Mouse (Mus musculus) spleen, adult 12 weeks (tissue): ENCODE measurements around the gene Pak1ip1.
"Not testable (repeated sequence)": the region's sequence is repeated elsewhere in the genome, so short reads cannot be mapped to it uniquely, and the experiment has no call there.

Experiments used
- DNase-seq: peaks from one replicate; pipeline ENCODE4 v3.0.0; 2022; ENCODE audit warnings: low spot score

Gene Pak1ip1

GRCm38 (mm10) chr13:41000926-41001639, at the start of gene Pak1ip1:
TSS of gene Pak1ip1 (plus strand) at chr13:41001023.
- peak; percentile 92 for DNase-seq

- DNase-seq, result no peak
Observed at GRCm38 (mm10) chr13:40951386-40951976, 49.3 kb upstream of the Pak1ip1 start.

- no peak for DNase-seq
Observed at GRCm38 (mm10) chr13:40953231-40953630, 47.6 kb upstream of the Pak1ip1 start.

GRCm38 (mm10) chr13:40955773-40956172, 45.0 kb upstream of the Pak1ip1 start:
- DNase-seq, result no peak

GRCm38 (mm10) chr13:40967609-40968008, 33.2 kb upstream of the Pak1ip1 start:
- no peak for DNase-seq

GRCm38 (mm10) chr13:40968564-40968963, 32.3 kb upstream of the Pak1ip1 start:
- no peak for DNase-seq

- no peak for DNase-seq
Observed at GRCm38 (mm10) chr13:40969761-40970390, 30.9 kb upstream of the Pak1ip1 start.

- no peak for DNase-seq
Observed at GRCm38 (mm10) chr13:40971261-40971660, 29.6 kb upstream of the Pak1ip1 start.

GRCm38 (mm10) chr13:40971831-40972230, 29.0 kb upstream of the Pak1ip1 start:
- no peak for DNase-seq

GRCm38 (mm10) chr13:40972976-40973375, 27.8 kb upstream of the Pak1ip1 start:
- DNase-seq, result no peak

GRCm38 (mm10) chr13:40977609-40978008, 23.2 kb upstream of the Pak1ip1 start:
- peak; percentile 4 for DNase-seq

- no peak for DNase-seq
Observed at GRCm38 (mm10) chr13:40978652-40979051, 22.2 kb upstream of the Pak1ip1 start.

- DNase-seq, result no peak
Observed at GRCm38 (mm10) chr13:40979321-40979720, 21.5 kb upstream of the Pak1ip1 start.

- no peak for DNase-seq
Observed at GRCm38 (mm10) chr13:40982759-40983158, 18.1 kb upstream of the Pak1ip1 start.

GRCm38 (mm10) chr13:40986081-40986480, 14.7 kb upstream of the Pak1ip1 start:
- no peak for DNase-seq

GRCm38 (mm10) chr13:40987608-40988303, 13.1 kb upstream of the Pak1ip1 start:
- DNase-seq, result peak; percentile 13

GRCm38 (mm10) chr13:40988418-40988817, 12.4 kb upstream of the Pak1ip1 start:
- no peak for DNase-seq

- no peak for DNase-seq
Observed at GRCm38 (mm10) chr13:40994487-40995263, 6.1 kb upstream of the Pak1ip1 start.

- not testable (repeated sequence) for DNase-seq
Observed at GRCm38 (mm10) chr13:40998537-40998936, 2.3 kb upstream of the Pak1ip1 start.

GRCm38 (mm10) chr13:41000140-41000925, 490 bp upstream of the Pak1ip1 start:
- DNase-seq, result no peak

GRCm38 (mm10) chr13:41002001-41002400, 1.2 kb downstream of the Pak1ip1 start:
- no peak for DNase-seq
